Mouse (Mus musculus): Measurements from ENCODE around the gene Fkbp9.

DNA sequence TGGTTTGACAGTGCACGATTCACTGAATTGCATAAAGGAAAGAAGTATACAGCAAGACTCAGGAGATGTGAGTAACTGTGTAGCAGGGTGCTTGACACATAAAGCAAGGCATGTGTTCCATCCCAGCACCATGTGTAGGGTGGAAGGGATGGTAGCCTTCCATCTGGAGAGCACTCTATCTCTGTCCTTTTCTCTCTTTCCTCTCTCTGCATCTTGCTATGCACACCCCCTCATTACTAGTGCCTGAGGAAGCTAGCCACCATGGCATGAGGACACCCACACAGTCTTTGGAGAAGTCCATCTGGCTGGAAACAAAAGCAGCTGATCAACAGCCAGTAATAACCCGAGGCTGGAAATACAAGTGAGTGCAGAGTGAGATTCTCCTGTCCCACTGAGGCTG, 25.7 kb upstream of the Fkbp9 start:
- no peak for TF ChIP-seq CTCF (IDR thresholded peaks at IDR 0.05; ENCODE audit: extremely low read depth, insufficient read length, insufficient replicate concordance, low read depth, low read length)
- no peak for TF ChIP-seq POLR2A (IDR thresholded peaks at IDR 0.05; ENCODE audit: low read depth, low read length)

Data from small intestine, adult 2 months (tissue).